Mouse (Mus musculus): ENCODE results near the gene Olfr248.
"Not testable (repeated sequence)": the region's sequence is repeated elsewhere in the genome, so short reads cannot be mapped to it uniquely, and the experiment has no call there.

Olfr248 gene

DNA sequence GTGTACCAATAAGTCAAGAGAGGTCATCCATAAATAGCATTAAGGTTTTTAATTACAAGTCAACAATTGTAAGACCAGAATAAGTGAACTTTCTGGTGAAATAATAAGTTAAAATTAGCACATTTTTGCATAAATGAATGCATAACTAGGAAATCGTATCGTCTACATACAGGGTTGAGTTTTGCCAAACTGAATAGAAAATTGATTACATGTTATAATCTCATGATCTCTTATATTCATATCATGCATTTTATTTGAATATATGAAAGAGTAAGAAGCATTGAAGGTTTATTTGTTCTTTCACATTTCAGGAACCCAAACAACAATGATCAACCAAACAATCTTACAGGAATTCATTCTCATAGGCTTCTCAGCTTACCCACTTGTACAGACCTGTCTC, at the start of gene Olfr248:
TSS of gene Olfr248 (plus strand) at position 301 of the 400 bp plus-strand sequence.
- no peak for DNase-seq (ENCODE audit: low spot score)

DNA sequence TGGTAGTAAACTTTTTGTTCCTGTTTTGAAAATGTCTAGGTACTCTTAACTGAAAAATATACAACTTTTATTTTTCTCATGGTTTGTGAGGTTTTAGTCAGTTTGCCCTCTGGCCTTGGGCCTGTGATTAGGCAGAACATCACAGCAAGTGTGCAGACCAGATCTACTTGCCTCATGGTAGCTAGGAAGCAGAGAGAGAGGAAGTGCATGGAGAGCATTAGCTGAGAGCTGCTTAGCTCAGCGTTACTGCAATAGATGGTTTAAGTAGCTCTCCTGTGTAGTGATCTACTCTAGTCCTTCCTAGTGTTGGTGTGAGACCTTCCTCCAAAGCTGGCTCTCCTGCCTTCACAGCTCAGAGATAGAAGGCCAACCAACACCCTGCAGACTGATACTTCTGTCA, 37.2 kb upstream of the Olfr248 start:
- not testable (repeated sequence) for DNase-seq (ENCODE audit: low spot score)

DNA sequence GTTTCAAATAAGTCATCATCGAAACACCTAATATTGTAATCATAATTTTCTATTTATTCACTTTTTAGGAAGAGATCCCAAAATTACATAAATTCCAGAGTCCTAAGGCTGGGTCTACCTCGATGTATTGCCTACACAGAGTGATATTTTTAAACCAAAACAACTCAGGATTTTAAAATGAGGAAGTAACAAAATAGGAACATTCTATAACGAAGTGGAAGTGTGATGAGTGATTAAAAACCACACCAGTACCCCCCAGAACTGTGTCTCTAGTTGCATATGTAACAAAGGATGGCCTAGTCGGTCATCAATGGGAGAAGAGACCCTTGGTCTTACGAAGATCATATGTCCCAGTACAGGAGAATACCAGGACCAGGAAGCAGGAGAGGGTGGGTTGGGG, 36.2 kb upstream of the Olfr248 start:
- DNase-seq (ENCODE audit: low spot score), result no peak

DNA sequence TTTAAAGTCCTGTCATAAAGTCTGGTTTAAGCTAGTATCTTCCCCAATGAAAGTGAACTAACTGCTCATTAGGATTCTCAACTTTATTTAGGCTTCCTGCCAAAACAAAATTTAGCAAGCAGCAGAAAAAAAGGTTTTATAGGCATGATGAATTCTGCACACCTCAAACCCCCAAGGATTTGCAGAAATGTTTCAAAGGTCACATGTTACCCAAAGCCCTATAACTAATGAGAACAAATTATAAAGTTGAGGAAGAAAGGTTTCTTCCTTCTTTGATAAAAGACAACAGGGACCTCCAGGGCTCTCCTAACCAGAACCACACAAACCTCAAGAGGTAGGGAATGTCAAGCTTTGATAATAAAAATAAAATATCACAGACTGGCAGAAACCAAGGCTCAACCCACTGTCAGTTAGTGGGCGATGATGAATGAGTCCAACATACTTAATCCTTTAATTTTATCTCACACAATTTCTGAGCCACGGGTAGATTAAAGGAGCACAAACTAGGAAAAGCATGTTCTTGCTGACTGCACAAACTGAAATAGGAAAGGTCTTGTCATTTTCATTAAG, 25.9 kb upstream of the Olfr248 start, which contains the start of gene Olfr417:
TSS of gene Olfr417 (plus strand) at position 241 of the 570 bp plus-strand sequence.
- DNase-seq (ENCODE audit: low spot score), result no peak

DNA sequence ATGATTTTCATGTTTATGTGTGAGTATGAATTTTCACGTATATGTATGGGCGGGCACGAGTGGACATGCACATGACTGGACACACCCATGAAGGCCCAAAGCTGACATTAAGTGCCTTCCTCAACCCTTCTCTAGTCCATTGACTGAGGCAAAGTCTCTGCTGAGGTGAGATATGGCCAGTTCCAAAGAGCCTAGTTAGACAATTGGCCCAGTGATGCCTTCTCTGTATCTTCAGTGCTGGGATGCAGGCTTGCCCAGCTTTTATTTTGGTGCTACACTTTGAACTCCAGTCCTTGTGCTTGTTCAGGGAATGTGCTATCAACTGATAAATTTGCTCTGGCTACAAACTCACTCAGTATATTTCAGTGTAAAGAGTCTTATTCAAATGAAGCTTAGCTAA, 17.0 kb upstream of the Olfr248 start:
- DNase-seq (ENCODE audit: low spot score), result no peak

DNA sequence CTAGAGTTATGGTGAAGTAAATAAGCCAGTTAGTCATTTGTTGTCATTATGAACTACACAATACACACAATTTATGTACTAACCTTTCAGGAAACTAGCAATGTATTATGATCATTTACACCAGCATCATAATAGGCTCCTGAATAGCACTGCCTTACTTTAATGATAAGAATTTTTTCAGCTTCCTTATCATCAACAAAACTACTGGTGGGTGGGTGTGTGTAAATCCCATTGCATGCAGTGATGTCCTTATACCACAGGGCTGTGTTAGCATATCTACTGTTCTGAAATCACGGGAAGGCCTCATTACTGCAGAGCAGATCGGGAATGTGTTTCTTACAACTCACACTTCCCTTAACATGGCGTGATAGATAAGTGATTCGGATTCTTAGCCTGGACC, 32.1 kb downstream of the Olfr248 start:
- no peak for DNase-seq (ENCODE audit: low spot score)

DNA sequence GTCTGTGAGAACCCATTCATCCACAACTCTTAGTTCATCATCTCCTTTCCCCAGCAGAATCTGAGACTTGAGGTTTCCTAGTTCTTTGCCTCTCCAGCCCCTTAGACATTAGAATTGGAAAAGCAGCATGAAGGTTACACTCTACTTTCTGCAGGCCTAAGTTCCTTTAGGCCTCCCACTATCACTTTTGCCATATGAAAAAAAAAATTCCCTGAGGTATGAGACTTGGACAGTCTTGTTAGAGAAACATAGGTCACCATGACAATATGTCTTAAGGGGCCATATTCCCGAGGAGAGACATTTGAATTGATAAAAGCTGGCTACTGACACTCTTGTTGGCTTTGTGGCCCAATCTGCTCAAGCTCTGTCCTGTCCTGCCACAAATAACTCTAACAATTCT, 32.9 kb downstream of the Olfr248 start, which contains the start of gene Olfr414:
TSS of gene Olfr414 (plus strand) at position 301 of the 400 bp plus-strand sequence.
- no peak for DNase-seq (ENCODE audit: low spot score)

DNA sequence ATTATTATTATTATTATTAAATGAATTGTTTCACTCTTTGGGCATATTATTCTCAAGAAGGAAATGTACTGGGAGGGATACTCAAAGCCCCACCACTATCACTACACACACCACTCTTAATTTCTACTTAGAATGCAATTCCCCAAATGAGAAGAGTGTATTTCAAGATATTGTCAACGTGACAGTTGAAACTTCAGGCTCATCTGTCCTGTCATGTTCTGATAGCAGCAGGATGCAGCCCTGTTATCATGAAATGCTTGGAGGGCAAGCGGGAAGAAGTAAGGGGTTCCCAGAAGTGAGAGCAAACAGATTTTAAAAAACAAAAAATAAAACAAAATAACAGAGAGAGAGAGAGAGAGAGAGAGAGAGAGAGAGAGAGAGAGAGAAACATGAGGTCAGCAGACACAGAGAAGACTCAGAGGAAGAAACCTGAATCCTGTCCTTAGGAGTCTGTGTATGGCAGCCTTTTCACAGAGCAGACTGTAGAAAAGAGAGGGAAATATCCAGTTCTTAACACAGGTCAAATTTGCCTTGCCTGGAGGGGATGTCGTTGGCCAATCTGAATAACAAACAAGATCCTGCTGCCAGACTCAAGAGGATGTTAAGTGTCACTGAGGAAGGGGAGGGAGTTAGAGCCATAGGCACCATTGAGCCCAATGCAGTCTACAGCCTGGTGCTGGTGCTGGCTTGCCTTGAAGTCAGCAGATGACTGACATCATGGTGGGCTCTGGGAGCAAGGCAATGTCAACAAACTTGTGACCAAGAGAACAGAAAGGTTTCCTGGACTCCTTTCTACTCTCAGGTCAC, 35.5 kb downstream of the Olfr248 start:
- no peak for DNase-seq (ENCODE audit: low spot score)

DNA sequence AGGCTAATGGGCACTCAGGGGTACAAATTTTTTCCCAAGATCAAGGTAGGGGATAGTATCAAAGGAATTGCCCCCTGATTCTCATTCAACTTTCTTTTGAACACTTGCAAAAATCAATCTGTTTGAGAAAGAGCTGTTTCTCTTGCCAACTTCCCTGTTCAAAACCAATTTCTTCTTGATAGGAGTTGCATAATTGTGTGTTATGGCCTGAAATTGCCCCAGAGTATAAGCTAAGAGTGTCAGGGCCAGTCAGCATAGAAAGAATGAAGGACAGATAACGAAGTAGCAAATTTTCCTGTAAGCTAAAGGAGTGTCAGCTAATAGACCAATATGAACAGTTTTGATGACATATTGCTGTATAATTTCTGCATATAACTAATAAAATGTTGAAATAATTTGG, 36.6 kb downstream of the Olfr248 start:
- DNase-seq (ENCODE audit: low spot score), result no peak

DNA sequence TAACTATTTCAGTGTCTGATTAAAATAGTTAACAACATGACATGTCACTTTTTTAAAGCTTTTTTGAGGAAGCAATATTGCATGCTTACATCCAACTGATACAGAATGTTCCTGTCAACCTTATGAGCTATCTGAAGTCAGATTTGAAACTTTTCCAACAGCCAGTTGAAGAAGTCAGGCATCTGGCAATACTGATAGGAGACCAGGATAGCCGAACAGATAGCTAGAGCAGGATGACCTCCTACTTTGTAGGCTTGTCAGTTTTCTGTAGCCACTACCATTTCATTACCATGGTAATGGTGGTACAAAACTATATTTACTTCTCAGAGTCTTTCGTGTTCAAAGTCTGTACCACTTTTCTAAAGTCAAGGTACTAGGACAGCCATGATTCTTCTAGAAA, 37.6 kb downstream of the Olfr248 start:
- DNase-seq (ENCODE audit: low spot score), result no peak

DNA sequence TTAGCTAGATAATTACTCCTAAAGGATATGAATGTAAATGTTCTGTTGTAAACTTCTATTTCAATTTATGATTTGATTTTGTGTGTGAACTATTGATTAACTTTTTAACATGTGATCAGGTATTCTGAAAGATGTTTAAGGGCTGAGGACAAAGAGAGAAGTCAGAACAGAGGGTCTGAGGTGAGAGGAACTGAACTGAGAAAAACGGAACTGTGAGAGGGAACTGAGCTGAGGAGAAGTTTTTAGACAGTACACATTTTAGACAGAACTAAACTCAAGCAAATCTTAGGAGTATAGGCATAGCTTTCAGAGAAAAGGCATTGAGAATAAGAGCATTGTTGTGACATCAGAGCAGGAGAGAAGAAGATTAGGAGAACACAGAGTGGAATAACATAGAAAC, 43.3 kb downstream of the Olfr248 start:
- DNase-seq (ENCODE audit: low spot score), result no peak

Measured in testis, postnatal 14 days (tissue).